Mouse (Mus musculus): Measurements from ENCODE around the gene Prr18.

Gene Prr18

DNA sequence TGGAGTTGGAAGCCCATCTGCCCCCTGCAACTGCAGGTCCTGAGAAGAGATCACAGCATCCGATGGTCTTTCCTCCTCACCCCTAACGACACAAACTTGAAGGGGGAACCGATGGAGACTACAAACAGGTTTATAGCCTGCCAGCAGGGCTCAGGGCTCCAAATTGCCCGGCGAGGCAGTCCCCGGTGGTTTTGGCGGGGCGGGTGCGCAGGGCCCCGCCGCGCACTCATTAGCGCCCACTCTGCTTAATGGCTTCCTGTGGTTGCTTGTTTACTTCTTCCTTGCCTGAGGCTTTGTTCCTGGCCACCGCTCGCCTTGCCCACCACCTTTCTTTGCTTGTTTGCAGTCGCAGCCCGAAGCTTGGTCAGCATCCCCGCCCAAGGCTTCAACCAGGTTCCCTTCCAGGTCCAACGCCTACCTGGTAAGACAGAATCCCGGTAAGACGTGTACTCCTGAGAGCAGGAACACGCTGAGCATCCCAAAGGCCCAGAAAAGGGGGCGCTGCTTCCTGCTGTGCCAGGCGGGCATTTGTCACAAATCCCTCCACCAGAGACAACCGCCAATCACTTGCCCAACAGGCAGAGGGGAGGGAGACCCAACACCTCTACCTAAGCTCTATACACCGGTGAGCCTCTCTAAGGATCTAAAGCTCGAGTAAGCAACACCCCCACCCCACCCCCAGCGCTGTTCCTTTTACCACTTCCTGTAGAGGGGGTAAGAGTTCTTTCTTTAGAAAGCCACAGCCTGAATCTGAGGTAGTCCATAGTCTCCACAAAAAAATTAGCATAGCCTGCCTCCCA is 51.9 kb downstream of the Prr18 start:
- DNase-seq (ENCODE audit: low read depth): no peak

DNA sequence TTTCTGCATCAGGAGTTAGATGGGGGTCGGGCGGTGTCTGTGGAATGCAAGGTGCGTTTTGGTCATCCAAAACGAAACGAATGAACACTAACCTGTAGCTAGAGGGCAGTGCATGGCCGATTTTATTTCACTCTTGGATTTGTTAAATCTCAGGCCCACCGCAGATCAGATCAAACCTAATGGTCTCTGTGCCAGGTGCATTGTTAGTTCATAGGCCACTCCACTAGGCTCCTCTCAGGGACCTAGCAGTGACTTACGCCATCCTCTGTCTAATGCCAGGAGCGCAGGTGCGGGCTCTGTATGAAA is 52.5 kb downstream of the Prr18 start:
- no peak for DNase-seq (ENCODE audit: low read depth)

DNA sequence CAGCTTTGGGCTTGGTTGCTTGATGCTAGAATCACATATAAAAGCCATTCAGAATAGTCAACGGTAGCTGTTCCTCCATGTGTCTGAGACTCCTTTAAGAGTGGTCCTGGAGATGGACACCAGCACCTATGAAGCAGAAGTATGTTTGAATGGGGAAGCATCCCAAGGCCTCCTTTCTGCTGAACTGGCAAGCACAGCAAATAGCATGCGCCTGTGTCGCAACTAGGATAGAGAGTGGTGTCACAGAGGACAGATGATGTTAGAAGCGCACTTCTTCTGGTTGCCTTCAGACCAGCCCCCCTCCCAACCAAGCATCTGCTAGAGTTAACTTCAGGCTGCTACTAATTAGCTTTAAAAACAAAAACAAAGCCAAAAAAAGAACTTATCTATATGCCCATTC is 53.2 kb downstream of the Prr18 start:
- DNase-seq (ENCODE audit: low read depth): no peak
